Mouse (Mus musculus) embryonic facial prominence, embryonic 13.5 days (tissue): ENCODE results near the gene Gm45844. TPM values are rescaled to one million over a fixed set of nuclear protein-coding genes. Genes with fewer than 3 reads are reported as not detected.

ENCODE experiments used
- microRNA-seq: library from miRNA; unstranded; fragments of <30 nt; microRNA quantifications from one replicate; pipeline ENCODE4, GENCODE M21; 2016
- polyA plus RNA-seq: library from polyadenylated mRNA; unstranded; fragments of >200 nt; fragmentation: Nextera tagmentation; extraction: Ambion mirVana; gene quantifications from 2 replicates; pipeline ENCODE4 v1.2.1, GENCODE M21; 2015

Gene Gm45844
- polyA plus RNA-seq, 1 experiment from 2014 or later: 7.6 TPM

Small RNA genes within 50 kb of the gene (microRNA-seq; reads per million reads assigned to microRNA genes)
- gene Mir5620: not detected

Other genes with a start within 250 kb of the Gm45844 start
- 13.1 and 14.1 TPM in 2 replicates for gene Zfp954, start 156.8 kb downstream of the Gm45844 start, polyA plus RNA-seq
- gene Zfp773, start 141.5 kb downstream of the Gm45844 start, polyA plus RNA-seq: 2.2 and 3.5 TPM in 2 replicates
- gene Zfp418, start 107.0 kb downstream of the Gm45844 start, polyA plus RNA-seq: 3.5 and 3.7 TPM in 2 replicates
- gene Zfp772, start 68.3 kb downstream of the Gm45844 start, polyA plus RNA-seq: 8.9 and 11.9 TPM in 2 replicates
- 1.7 and 1.8 TPM in 2 replicates for gene Vmn2r29, start 31.0 kb downstream of the Gm45844 start, polyA plus RNA-seq
- 44.1 and 49.8 TPM in 2 replicates for gene Clcn4, start 22.6 kb upstream of the Gm45844 start, polyA plus RNA-seq
- gene Vmn2r30, start 59.3 kb upstream of the Gm45844 start, polyA plus RNA-seq: 0.04 TPM in 1 of 2 replicates, not detected in the other
- not detected in 2 replicates for gene Gm45783, start 96.3 kb upstream of the Gm45844 start, polyA plus RNA-seq
- not detected in 2 replicates for gene Vmn2r31, start 121.4 kb upstream of the Gm45844 start, polyA plus RNA-seq
- not detected in 2 replicates for gene Vmn2r32, start 201.7 kb upstream of the Gm45844 start, polyA plus RNA-seq